Mouse (Mus musculus): ENCODE results near the gene 1700069L16Rik. TPM values are rescaled to one million over a fixed set of nuclear protein-coding genes. Genes with fewer than 3 reads are reported as not detected.

The 1700069L16Rik gene
- polyA plus RNA-seq, 1 experiment, result not detected

DNA sequence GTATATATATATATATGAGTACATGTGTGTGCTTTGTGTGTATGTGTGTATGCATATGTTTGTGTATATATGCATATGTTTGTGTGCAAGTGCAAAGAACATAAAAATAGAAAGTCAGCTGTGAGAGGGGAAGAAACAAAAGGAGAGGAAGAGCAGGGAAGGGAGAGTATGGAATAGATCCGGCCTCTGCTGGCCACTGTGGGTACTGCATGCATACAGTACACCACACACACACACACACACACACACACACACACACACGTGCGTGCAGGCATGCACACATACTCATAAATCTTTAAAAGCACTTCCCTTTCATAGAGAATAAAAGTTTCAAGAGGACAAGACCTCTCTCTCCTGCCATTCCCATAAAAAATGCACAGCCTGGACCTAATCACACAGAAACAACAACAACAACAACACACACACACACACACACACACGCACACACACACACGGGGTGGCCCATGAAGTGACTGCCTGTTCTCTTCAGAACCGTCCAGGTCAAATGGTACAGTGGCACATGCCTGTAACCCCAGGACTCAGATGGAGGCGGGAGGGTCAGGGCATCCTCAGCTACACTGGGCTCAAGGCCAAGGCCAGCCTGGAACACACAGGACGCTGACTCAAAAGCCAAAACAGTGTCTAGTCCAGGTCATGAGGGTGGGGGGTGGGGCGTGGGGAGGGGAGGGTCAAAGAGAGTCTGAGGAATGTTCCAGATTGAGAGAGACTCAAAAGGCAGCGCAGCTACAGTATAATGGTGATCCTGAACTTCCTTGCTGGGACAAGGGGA, 2.2 kb downstream of the 1700069L16Rik start:
- Histone ChIP-seq H3K27ac (ENCODE audit: control insufficient read depth, insufficient read depth, low read length) (no peak overlapping the region), H3K36me3 (ENCODE audit: control insufficient read depth, insufficient read depth, low read length) (no peaks in the 10 kb centered on the region), H3K4me1 (replicated peaks; ENCODE audit: control insufficient read depth, insufficient read depth, low read length) (no peaks in the 10 kb centered on the region), H3K4me3 (ENCODE audit: control insufficient read depth, insufficient read depth, low read length) (no peak overlapping the region), H3K27me3 (ENCODE audit: control insufficient read depth, insufficient read depth, low read length) (no peaks in the 10 kb centered on the region)
- no peak for DNase-seq
- WGBS, result 92% methylated on average over 10 of the region's 10 CpGs
- no peak for TF ChIP-seq POLR2A (IDR thresholded peaks at IDR 0.05; ENCODE audit: control insufficient read depth, extremely low read depth, insufficient read depth, low read length, poor library complexity)
- TF ChIP-seq CTCF (IDR thresholded peaks at IDR 0.05; ENCODE audit: borderline replicate concordance, control insufficient read depth, extremely low read depth, insufficient read depth, low read length, poor library complexity), result no peak

DNA sequence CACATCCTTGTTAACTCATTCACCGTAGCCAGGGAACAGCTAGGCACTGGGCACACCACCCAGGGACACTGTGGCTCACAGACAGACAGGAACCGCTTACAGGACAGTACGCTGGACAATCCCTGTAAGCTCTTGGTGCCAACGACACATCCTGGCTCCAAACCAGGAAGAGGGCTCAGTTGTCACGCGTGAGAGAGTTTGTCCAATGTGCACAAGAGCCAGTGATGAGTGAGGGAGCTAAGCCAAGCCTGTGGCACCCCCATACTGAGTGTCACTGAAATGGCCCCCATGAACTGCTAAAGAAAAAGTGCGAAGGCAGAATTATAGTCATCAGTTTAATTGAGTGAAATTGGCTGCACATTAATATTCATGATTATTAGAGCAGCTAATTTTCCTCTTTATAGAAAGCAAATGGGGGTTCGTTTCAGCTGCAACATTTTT, 5.3 kb downstream of the 1700069L16Rik start:
- no peak for DNase-seq
- Histone ChIP-seq H3K36me3 (ENCODE audit: control insufficient read depth, insufficient read depth, low read length) (no peaks in the 10 kb centered on the region), H3K27me3 (ENCODE audit: control insufficient read depth, insufficient read depth, low read length) (no peaks in the 10 kb centered on the region), H3K4me1 (replicated peaks; ENCODE audit: control insufficient read depth, insufficient read depth, low read length) (no peaks in the 10 kb centered on the region), H3K27ac (ENCODE audit: control insufficient read depth, insufficient read depth, low read length) (no peak overlapping the region), H3K4me3 (ENCODE audit: control insufficient read depth, insufficient read depth, low read length) (no peak overlapping the region)
- TF ChIP-seq CTCF (IDR thresholded peaks at IDR 0.05; ENCODE audit: borderline replicate concordance, control insufficient read depth, extremely low read depth, insufficient read depth, low read length, poor library complexity), result no peak
- no peak for TF ChIP-seq POLR2A (IDR thresholded peaks at IDR 0.05; ENCODE audit: control insufficient read depth, extremely low read depth, insufficient read depth, low read length, poor library complexity)
- 91% methylated on average over 8 of the region's 8 CpGs for WGBS

DNA sequence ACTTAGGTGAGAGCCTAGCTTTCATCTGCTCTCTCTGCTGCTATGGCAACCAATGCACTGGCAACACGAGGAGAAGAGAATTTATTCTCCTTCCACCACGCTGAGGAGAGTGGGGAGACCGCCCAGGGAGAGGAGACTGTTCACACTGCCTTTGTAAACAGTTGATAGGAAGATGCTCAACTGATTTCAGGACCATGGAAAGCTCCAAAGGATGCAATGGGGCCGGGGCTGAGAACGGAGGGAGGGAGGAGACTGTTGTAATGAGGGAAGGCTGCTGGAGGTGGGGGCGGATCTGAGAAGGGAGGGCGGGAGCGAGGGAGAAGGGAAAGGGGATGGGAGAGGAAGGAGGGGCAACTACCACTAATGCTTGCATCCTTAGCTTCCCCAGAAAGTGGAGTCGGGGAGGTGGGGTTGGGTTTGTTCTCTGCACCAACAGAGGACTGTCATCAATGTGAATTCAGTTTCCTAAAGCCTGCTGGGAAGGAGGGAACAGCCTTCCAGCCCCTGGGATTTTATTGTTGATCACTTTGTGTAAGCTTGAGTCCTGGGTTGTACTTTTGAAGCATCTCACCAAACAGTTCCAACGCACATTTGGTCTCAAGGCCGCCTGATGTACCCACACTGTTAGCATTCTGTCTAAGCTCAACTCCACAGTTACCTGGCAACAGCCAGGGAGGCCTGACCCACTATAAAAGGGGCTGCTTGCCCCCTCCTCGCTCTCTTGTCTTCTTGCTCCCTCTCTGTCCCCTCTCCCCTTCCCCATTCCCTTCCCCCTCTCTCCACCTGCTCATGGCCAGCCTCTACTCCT, 7.8 kb downstream of the 1700069L16Rik start:
- H3K27me3 ChIP-seq (ENCODE audit: control insufficient read depth, insufficient read depth, low read length), result no peaks in the 10 kb centered on the region
- no peak overlapping the region for H3K4me3 ChIP-seq (ENCODE audit: control insufficient read depth, insufficient read depth, low read length)
- no peaks in the 10 kb centered on the region for H3K36me3 ChIP-seq (ENCODE audit: control insufficient read depth, insufficient read depth, low read length)
- H3K27ac ChIP-seq (ENCODE audit: control insufficient read depth, insufficient read depth, low read length), result no peak overlapping the region
- WGBS, result 19% methylated on average over 12 of the region's 12 CpGs
- H3K4me1 ChIP-seq (replicated peaks; ENCODE audit: control insufficient read depth, insufficient read depth, low read length), result no peaks in the 10 kb centered on the region
- no peak for DNase-seq
- no peak for TF ChIP-seq POLR2A (IDR thresholded peaks at IDR 0.05; ENCODE audit: control insufficient read depth, extremely low read depth, insufficient read depth, low read length, poor library complexity)
- TF ChIP-seq CTCF (IDR thresholded peaks at IDR 0.05; ENCODE audit: borderline replicate concordance, control insufficient read depth, extremely low read depth, insufficient read depth, low read length, poor library complexity), result no peak

DNA sequence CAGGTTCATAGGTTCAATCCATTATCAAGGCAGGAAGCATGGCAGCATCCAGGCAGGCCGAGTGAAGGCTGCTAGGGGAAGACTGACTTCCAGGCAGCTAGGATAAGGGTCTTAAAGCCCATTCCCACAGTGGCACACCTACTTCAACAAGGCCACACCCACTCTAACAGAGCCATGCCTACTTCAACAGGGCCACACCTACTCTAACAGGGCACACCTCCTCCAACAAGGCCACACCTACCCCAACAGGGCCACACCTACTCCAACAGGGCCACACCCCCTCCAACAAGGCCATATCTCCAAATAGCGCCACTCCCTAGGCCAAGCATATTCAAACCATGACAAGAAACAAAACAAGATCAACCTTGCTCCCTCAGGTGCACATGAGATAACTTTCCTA, 11.7 kb downstream of the 1700069L16Rik start:
- Histone ChIP-seq H3K27ac (ENCODE audit: control insufficient read depth, insufficient read depth, low read length) (no peak overlapping the region), H3K4me3 (ENCODE audit: control insufficient read depth, insufficient read depth, low read length) (no peak overlapping the region), H3K27me3 (ENCODE audit: control insufficient read depth, insufficient read depth, low read length) (no peaks in the 10 kb centered on the region), H3K36me3 (ENCODE audit: control insufficient read depth, insufficient read depth, low read length) (no peaks in the 10 kb centered on the region), H3K4me1 (replicated peaks; ENCODE audit: control insufficient read depth, insufficient read depth, low read length) (no peaks in the 10 kb centered on the region)
- TF ChIP-seq POLR2A (IDR thresholded peaks at IDR 0.05; ENCODE audit: control insufficient read depth, extremely low read depth, insufficient read depth, low read length, poor library complexity) (no peak), CTCF (IDR thresholded peaks at IDR 0.05; ENCODE audit: borderline replicate concordance, control insufficient read depth, extremely low read depth, insufficient read depth, low read length, poor library complexity) (no peak)
- DNase-seq, result no peak
- WGBS, result 87% methylated on average over 2 of the region's 2 CpGs

DNA sequence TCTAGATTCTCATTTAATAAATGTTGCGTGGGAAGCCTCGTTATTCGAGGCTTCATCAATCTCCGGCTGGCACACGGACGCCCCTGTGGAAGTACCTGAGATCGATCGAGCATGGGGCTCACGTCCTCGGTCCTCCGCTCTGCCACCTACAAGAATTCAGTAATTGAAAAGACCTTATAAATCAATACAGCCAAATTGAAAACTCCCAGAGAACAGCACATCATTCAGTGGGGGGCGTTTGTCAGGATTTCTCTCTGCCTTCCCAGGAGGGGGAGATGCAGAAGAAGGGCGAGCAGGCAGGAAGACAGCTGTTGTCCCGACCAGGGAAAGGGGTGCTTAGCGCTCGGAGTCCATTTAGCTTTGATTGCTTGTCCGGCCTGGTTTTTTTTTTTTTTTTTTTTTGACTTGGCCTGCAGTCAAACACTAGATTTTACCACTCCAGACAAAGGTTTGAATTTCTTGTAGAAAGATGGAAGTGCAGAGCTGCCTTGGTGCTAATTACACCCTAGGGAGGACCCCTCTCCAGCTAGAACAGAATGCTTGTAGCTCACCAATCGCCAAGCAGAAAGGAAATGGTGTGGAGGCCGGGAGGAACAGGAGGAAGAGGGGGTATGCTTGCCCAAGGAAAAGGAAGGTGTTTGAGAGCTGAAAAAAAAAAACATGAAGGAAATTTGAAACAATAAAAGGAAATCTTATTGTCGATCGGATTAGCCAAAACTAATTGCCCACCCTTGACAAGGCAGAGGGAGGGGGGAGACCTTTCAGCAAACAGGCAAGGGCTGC, 20.6 kb downstream of the 1700069L16Rik start:
- Histone ChIP-seq H3K27ac (ENCODE audit: control insufficient read depth, insufficient read depth, low read length) (no peak overlapping the region), H3K36me3 (ENCODE audit: control insufficient read depth, insufficient read depth, low read length) (no peaks in the 10 kb centered on the region), H3K27me3 (ENCODE audit: control insufficient read depth, insufficient read depth, low read length) (no peaks in the 10 kb centered on the region), H3K4me1 (replicated peaks; ENCODE audit: control insufficient read depth, insufficient read depth, low read length) (no peaks in the 10 kb centered on the region), H3K4me3 (ENCODE audit: control insufficient read depth, insufficient read depth, low read length) (no peak overlapping the region)
- no peak for DNase-seq
- 58% methylated on average over 21 of the region's 21 CpGs for WGBS
- TF ChIP-seq POLR2A (IDR thresholded peaks at IDR 0.05; ENCODE audit: control insufficient read depth, extremely low read depth, insufficient read depth, low read length, poor library complexity) (no peak), CTCF (IDR thresholded peaks at IDR 0.05; ENCODE audit: borderline replicate concordance, control insufficient read depth, extremely low read depth, insufficient read depth, low read length, poor library complexity) (no peak)

Measured in thymus, adult 2 months (tissue).